In genomic region chr13:104122078-104122840, GRCm38 (mm10) we compare ENCODE assay signal across 18 mouse cellular contexts. TPM values are rescaled to one million over a fixed set of nuclear protein-coding genes. Genes with fewer than 3 reads are reported as not detected.
DNase-seq lines count a peak whose midpoint lies in the region; ATAC-seq lines count a peak whose summit lies in the region.
"Had no signal": no experiment of that assay in that cellular context is flagged by ENCODE, and none has a peak within 500 bp of the region (broad histone marks: within the 10 kb centered on the region; RNA-seq: fewer than 3 reads in every experiment).

No protein-coding gene starts in this region.

- no peaks in the 10 kb centered on the region for H3K4me1 ChIP-seq in embryonic facial prominence, embryonic 14.5 days (ENCODE audit: control insufficient read depth, insufficient read depth, low read length)
- 0 out of 2 replicates have a peak, but pooled peaks cover 3% of the 10 kb centered on the region for H3K4me1 ChIP-seq in embryonic facial prominence, embryonic 10.5 days
- peaks cover 9% of the 10 kb centered on the region for H3K4me1 ChIP-seq in kidney, embryonic 16.5 days (ENCODE audit: insufficient read depth, low read length)
- H3K4me1 ChIP-seq in intestine, embryonic 15.5 days (replicated peaks), result no peaks in the 10 kb centered on the region
- H3K4me1 ChIP-seq: liver, embryonic 12.5 days; lung, embryonic 15.5 days had no signal

- no peak overlapping the region for H3K4me3 ChIP-seq in embryonic facial prominence, embryonic 14.5 days (ENCODE audit: low read depth, low read length)
- H3K4me3 ChIP-seq in embryonic facial prominence, embryonic 10.5 days, result no peak overlapping the region
- H3K4me3 ChIP-seq in kidney, embryonic 16.5 days (ENCODE audit: low read length), result peak overlapping the region; percentile 23; the same call in 1 of the 2 replicates
- H3K4me3 ChIP-seq in intestine, embryonic 15.5 days (replicated peaks), result no peak overlapping the region
- H3K4me3 ChIP-seq: erythroblast, embryonic 14.5 days; liver, embryonic 12.5 days; lung, embryonic 15.5 days had no signal

- H3K27me3 ChIP-seq in embryonic facial prominence, embryonic 14.5 days (replicated peaks; ENCODE audit: control insufficient read depth, insufficient read depth, low read length), result no peaks in the 10 kb centered on the region
- H3K27me3 ChIP-seq in embryonic facial prominence, embryonic 10.5 days (replicated peaks; ENCODE audit: low read depth, poor library complexity, severe bottlenecking), result no peaks in the 10 kb centered on the region
- H3K27me3 ChIP-seq in kidney, embryonic 16.5 days (ENCODE audit: insufficient read depth, low read length), result no peaks in the 10 kb centered on the region
- H3K27me3 ChIP-seq in intestine, embryonic 15.5 days (replicated peaks), result no peaks in the 10 kb centered on the region
- H3K27me3 ChIP-seq: CH12.LX; liver, embryonic 12.5 days; lung, embryonic 15.5 days; Patski had no signal

- H3K36me3 ChIP-seq in embryonic facial prominence, embryonic 14.5 days (ENCODE audit: control insufficient read depth, insufficient read depth, low read length), result peaks cover 22% of the 10 kb centered on the region
- peaks cover 18% of the 10 kb centered on the region for H3K36me3 ChIP-seq in embryonic facial prominence, embryonic 10.5 days (replicated peaks)
- 0 out of 2 replicates have a peak, but pooled peaks cover 2% of the 10 kb centered on the region for H3K36me3 ChIP-seq in kidney, embryonic 16.5 days (ENCODE audit: insufficient read depth, low read length)
- no peaks in the 10 kb centered on the region for H3K36me3 ChIP-seq in intestine, embryonic 15.5 days
- H3K36me3 ChIP-seq: liver, embryonic 12.5 days had no signal

- 57% methylated on average over 17 of the region's 17 CpGs for WGBS in embryonic facial prominence, embryonic 14.5 days
- WGBS in embryonic facial prominence, embryonic 10.5 days, result 74% methylated on average over 17 of the region's 17 CpGs
- WGBS in kidney, embryonic 16.5 days, result 22% methylated on average over 17 of the region's 17 CpGs
- WGBS in intestine, embryonic 15.5 days, result 43% methylated on average over 17 of the region's 17 CpGs

- DNase-seq in embryonic facial prominence, embryonic 14.5 days (ENCODE audit: low spot score), result peak; percentile 48
- no peak for DNase-seq in embryonic facial prominence, embryonic 10.5 days (ENCODE audit: low spot score)
- no peak for DNase-seq in kidney, adult 8-10 months
- DNase-seq in A20 (ENCODE audit: low read depth, low spot score), result peak; percentile 90
- no peak for DNase-seq in right cerebral cortex, postnatal 36 days (ENCODE audit: low spot score in 2 of 2)
- DNase-seq: cerebellum, postnatal 10 days; heart, postnatal 4 days; left cerebral cortex, postnatal 4 days; thymus, postnatal 4 days had no signal

- 0 out of 2 replicates have a peak overlapping the region, but pooled peaks have one; percentile 15 for H3K4me2 ChIP-seq in embryonic facial prominence, embryonic 14.5 days (ENCODE audit: low read depth, low read length)
- peak overlapping the region; percentile 45 for H3K4me2 ChIP-seq in kidney, embryonic 16.5 days (replicated peaks; ENCODE audit: low read depth, low read length)
- H3K4me2 ChIP-seq in intestine, embryonic 15.5 days (replicated peaks), result peak overlapping the region; percentile 22; the same call in 1 of the 2 replicates
- H3K4me2 ChIP-seq: liver, embryonic 12.5 days; lung, embryonic 15.5 days had no signal

- no peaks in the 10 kb centered on the region for H3K9me3 ChIP-seq in embryonic facial prominence, embryonic 14.5 days (ENCODE audit: control insufficient read depth, low read length)
- H3K9me3 ChIP-seq in embryonic facial prominence, embryonic 10.5 days, result no peaks in the 10 kb centered on the region
- H3K9me3 ChIP-seq in kidney, embryonic 16.5 days (ENCODE audit: low read length), result no peaks in the 10 kb centered on the region
- no peaks in the 10 kb centered on the region for H3K9me3 ChIP-seq in intestine, embryonic 15.5 days
- H3K9me3 ChIP-seq: liver, embryonic 12.5 days; lung, embryonic 15.5 days had no signal

- H3K9ac ChIP-seq in embryonic facial prominence, embryonic 14.5 days (ENCODE audit: low read depth, low read length), result no peak overlapping the region
- H3K9ac ChIP-seq in kidney, embryonic 16.5 days (replicated peaks; ENCODE audit: low read length), result peak overlapping the region; percentile 46
- H3K9ac ChIP-seq in intestine, embryonic 15.5 days, result no peak overlapping the region
- H3K9ac ChIP-seq: liver, embryonic 12.5 days; lung, embryonic 15.5 days had no signal

- peak; percentile 79; the same call in 1 of the 2 replicates for ATAC-seq in embryonic facial prominence, embryonic 14.5 days (ENCODE audit: low read depth)
- ATAC-seq in kidney, embryonic 16.5 days (ENCODE audit: low FRiP score, low TSS enrichment), result peak; percentile 91
- ATAC-seq in intestine, embryonic 15.5 days, result no peak
- ATAC-seq in CD4-positive, CD25-positive, alpha-beta regulatory T cell, adult 4 months, result no peak
- ATAC-seq: forebrain, embryonic 14.5 days; liver, embryonic 12.5 days; Patski had no signal

- H3K27ac ChIP-seq in embryonic facial prominence, embryonic 14.5 days (replicated peaks; ENCODE audit: low read depth, low read length), result no peak overlapping the region
- no peak overlapping the region for H3K27ac ChIP-seq in embryonic facial prominence, embryonic 10.5 days (replicated peaks)
- H3K27ac ChIP-seq in kidney, embryonic 16.5 days (ENCODE audit: low read length), result peak overlapping the region; percentile 29; the same call in 1 of the 2 replicates
- H3K27ac ChIP-seq in intestine, embryonic 15.5 days, result no peak overlapping the region
- H3K27ac ChIP-seq: liver, embryonic 12.5 days; lung, embryonic 15.5 days had no signal

RNA-seq across cellular contexts. Expression of gene Sgtb, which starts 12.7 kb away (rescaled TPM):
- 8.0 and 8.9 TPM in 2 replicates for polyA plus RNA-seq in embryonic facial prominence, embryonic 14.5 days (2014; fragmentation: Nextera tagmentation; extraction: Ambion mirVana)
- polyA plus RNA-seq in embryonic facial prominence, embryonic 10.5 days (2016; fragmentation: Nextera tagmentation; extraction: Ambion mirVana), result 7.9 and 8.1 TPM in 2 replicates
- 6.7 and 7.1 TPM in 2 replicates for polyA plus RNA-seq in kidney, embryonic 16.5 days (2015; fragmentation: Nextera tagmentation; extraction: Ambion mirVana)
- 4.3 and 4.8 TPM in 2 replicates for polyA plus RNA-seq in intestine, embryonic 15.5 days (2015; fragmentation: Nextera tagmentation; extraction: Ambion mirVana)
- polyA plus RNA-seq in CD4-positive, CD25-positive, alpha-beta regulatory T cell, adult 4 months (2017; shearing (Covaris generic)), result under 1 TPM; 0.17 to 0.71 TPM
- polyA plus RNA-seq: erythroblast, embryonic 14.5 days had no signal

RNA-seq across cellular contexts. Expression of gene Nln, which starts 12.8 kb away (rescaled TPM):
- 20.2 and 21.5 TPM in 2 replicates for polyA plus RNA-seq in embryonic facial prominence, embryonic 14.5 days (2014; fragmentation: Nextera tagmentation; extraction: Ambion mirVana)
- polyA plus RNA-seq in embryonic facial prominence, embryonic 10.5 days (2016; fragmentation: Nextera tagmentation; extraction: Ambion mirVana), result 20.2 and 20.8 TPM in 2 replicates
- 19.7 and 20.5 TPM in 2 replicates for polyA plus RNA-seq in kidney, embryonic 16.5 days (2015; fragmentation: Nextera tagmentation; extraction: Ambion mirVana)
- polyA plus RNA-seq in intestine, embryonic 15.5 days (2015; fragmentation: Nextera tagmentation; extraction: Ambion mirVana), result 18.9 and 19.9 TPM in 2 replicates
- 10 to 100 TPM in 1 of 2 experiments, 1 to 10 TPM in 1; 8.4 to 10.9 TPM for polyA plus RNA-seq in CD4-positive, CD25-positive, alpha-beta regulatory T cell, adult 4 months (2017; shearing (Covaris generic))

RNA-seq across cellular contexts. Expression of gene Trappc13, which starts 56.0 kb away (rescaled TPM):
- 50.6 and 50.8 TPM in 2 replicates for polyA plus RNA-seq in embryonic facial prominence, embryonic 14.5 days (2014; fragmentation: Nextera tagmentation; extraction: Ambion mirVana)
- 74.9 and 81.2 TPM in 2 replicates for polyA plus RNA-seq in embryonic facial prominence, embryonic 10.5 days (2016; fragmentation: Nextera tagmentation; extraction: Ambion mirVana)
- polyA plus RNA-seq in kidney, embryonic 16.5 days (2015; fragmentation: Nextera tagmentation; extraction: Ambion mirVana), result 60.5 and 62.7 TPM in 2 replicates
- polyA plus RNA-seq in intestine, embryonic 15.5 days (2015; fragmentation: Nextera tagmentation; extraction: Ambion mirVana), result 56.2 and 61.4 TPM in 2 replicates
- 10 to 100 TPM; 42.1 to 48.5 TPM for polyA plus RNA-seq in CD4-positive, CD25-positive, alpha-beta regulatory T cell, adult 4 months (2017; shearing (Covaris generic))

RNA-seq across cellular contexts. Expression of gene Trim23, which starts 56.3 kb away (rescaled TPM):
- 20.6 and 22.2 TPM in 2 replicates for polyA plus RNA-seq in embryonic facial prominence, embryonic 14.5 days (2014; fragmentation: Nextera tagmentation; extraction: Ambion mirVana)
- 17.7 and 19.8 TPM in 2 replicates for polyA plus RNA-seq in embryonic facial prominence, embryonic 10.5 days (2016; fragmentation: Nextera tagmentation; extraction: Ambion mirVana)
- polyA plus RNA-seq in kidney, embryonic 16.5 days (2015; fragmentation: Nextera tagmentation; extraction: Ambion mirVana), result 19.7 and 21.2 TPM in 2 replicates
- 10.9 and 13.2 TPM in 2 replicates for polyA plus RNA-seq in intestine, embryonic 15.5 days (2015; fragmentation: Nextera tagmentation; extraction: Ambion mirVana)
- 10 to 100 TPM; 19.4 to 25.5 TPM for polyA plus RNA-seq in CD4-positive, CD25-positive, alpha-beta regulatory T cell, adult 4 months (2017; shearing (Covaris generic))

Comparison
In these comparisons a context has a peak if more than half of its experiments do, and no peak if none do; other contexts are left out.
1. DNase-seq: peak in embryonic facial prominence, embryonic 14.5 days (single experiment) and A20 (single experiment); none in embryonic facial prominence, embryonic 10.5 days (single experiment), kidney, adult 8-10 months (0 of 2) and right cerebral cortex, postnatal 36 days (0 of 2).
2. ATAC-seq: peak in embryonic facial prominence, embryonic 14.5 days (single experiment) and kidney, embryonic 16.5 days (single experiment); none in intestine, embryonic 15.5 days (single experiment) and CD4-positive, CD25-positive, alpha-beta regulatory T cell, adult 4 months (single experiment).
3. Peak in every context shown above with its lines, with median percentiles within 50 percentile points of each other: H3K4me2 ChIP-seq.